Mouse (Mus musculus) kidney, adult 18-20 months (tissue): ENCODE measurements around the gene E2f2.

ENCODE experiments used
- DNase-seq: peaks from one replicate; pipeline ENCODE4 v3.0.0; 2021

The E2f2 gene

DNA sequence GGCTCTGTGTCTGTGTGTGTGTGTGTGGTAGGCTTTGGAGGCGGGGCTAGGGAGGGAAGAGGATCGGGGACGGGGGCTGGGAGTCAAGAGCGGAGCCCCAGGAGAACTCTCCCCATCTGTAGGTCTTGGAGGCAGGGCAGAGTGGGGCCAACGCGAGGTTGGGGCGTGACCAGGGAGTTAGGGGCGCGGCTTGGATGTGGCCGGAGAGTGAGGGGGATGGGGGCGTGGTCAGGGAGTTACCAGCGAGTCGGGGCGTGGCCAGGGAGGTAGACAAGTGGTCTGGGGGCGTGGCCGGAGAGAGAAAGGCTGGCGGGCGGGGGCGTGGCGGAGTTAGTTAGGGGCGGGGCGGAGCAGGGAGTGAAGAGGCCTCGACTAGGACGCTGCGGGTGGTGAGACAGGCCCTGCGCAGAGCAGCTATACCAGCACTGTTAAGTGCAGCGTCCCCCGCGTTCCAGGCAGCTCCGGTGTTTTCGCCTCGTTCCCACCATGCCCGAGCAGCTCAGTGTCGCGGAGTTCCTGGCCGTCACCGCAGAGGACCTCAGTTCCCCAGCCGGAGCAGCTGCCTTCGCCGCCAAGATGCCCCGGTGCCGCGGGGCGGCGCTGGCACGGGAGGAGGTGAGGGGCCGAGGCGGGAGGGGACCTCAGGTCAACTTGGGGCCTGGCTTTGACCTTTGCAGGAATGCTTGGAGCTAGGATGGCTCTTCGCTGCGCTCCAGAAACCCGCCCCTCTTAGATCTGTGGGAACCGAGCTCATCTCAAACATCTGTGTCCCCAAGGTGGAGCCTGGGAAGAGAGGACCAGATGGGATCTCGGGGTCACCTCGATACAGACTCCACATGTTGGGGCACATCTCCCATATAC, 34.1 kb downstream of the E2f2 start, which contains the start of gene Asap3:
Gene Asap3, plus strand, starts transcription at position 333 of the 861 bp plus-strand sequence.
- DNase-seq, result peak; percentile 98

DNA sequence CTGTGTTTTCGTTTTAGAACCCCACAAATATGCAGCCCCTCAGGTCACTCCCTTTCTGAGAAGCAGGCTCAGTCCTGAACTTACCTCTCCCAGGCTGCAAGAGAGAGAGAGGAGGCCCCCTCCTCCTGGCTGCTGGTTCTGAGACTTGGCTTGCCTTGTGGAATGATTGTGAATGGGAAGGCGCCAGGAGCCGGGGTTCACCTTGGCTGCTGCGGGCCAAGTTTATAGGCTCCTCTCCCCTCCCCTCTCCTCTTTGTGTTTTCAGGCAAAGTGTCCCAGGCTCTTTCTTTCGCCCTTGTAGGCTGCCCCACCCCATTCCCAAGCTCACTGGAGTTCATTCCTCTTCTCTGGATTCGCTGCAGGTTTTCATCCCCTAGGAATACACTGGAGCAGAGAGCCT, 34.7 kb downstream of the E2f2 start:
- no peak for DNase-seq

DNA sequence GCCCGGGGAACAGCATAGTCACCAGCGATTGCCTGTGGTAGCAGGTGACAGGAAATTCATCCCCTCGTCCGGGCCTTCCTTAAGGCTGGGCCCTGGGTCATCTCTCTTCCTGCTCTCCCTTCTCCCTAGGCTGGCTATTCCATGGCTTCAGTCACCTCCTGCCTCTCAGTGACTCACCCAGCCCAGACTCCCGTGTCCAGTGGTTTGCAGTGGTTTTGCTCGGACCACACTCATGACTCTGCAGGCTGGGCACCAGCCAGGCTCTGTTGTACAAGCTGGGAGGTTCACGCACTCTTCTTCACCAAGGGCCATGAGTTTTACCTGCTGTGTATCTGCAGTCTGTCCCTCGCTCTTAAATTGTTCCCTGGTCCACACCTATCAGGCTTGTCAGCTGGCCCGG, 38.7 kb downstream of the E2f2 start:
- no peak for DNase-seq

DNA sequence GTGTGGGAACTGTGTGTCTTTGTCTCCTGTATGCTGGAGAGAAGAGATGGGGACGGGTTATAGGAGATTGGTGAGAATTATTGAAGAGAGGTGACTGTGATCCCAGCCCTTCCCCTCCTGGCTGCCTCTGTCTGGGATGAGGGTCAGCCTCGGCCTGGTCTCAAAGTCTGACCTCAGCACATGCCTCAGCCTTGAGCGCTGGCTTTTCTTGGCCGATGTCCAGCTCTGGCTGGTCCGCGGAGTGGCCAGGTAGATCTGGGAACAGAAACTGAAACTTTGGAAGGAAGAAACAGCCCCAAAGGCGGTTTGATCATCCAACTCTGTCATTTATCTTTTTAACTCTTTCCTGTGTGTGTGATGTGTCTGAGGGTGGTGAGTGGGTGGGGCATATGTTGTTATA, 41.4 kb downstream of the E2f2 start:
- peak; percentile 74 for DNase-seq

DNA sequence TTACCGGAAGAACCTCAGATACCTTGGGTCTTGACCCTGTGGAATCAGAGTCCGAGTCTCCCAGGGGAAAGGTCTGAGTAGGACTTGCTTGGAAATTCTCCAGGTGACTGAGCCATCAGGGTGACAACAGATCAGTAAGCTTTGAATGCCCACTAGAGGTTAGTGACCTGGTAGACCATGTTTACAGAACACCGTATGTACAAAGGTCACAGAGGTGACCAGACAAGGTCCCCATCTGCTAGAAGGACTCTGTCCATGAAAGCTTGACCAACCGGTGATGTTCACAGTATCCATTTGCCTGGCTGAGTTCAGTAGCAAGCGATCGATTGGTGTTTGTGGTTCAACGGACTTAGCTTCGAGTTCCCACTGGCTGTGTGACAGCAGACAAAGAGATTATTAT, 42.6 kb downstream of the E2f2 start:
- DNase-seq, result no peak

DNA sequence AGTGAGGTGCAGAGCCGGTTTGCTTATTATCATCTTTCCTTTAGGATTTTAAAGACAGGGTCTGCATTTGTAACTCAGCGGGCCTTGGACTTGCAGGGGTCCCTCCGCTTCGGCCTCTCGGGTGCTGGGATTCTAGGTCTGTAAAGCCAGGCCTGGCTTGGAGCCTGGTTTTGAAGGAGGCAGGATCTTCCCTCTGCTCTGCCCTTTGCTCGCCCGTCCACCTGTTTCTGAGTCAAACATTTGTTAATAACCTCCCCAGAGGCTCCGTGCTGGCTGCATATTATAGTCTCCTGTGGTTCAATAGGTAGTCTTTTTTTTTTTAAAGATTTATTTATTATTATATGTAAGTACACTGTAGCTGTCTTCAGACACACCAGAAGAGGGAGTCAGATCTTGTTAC, 43.4 kb downstream of the E2f2 start:
- DNase-seq, result peak; percentile 43

DNA sequence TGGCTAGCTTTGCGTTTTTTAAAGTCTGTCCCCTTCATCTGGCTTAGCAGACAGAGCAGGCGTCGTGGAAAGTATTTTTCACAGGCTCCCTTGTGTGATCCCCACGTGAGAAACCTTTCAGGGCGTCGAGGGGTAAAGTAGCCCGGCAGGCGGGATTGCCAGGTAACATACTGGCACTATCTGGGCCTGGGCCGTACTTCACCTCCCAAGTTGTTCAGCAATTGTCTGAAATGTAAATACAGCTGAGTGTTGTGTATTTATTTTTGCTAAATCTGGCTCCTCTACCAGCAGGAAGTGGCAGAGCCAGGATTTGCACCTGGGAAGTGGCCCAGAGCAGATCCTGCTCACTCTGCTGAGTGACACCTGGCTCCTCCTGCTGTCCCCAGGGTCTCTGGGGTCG, 44.9 kb downstream of the E2f2 start:
- DNase-seq, result no peak

DNA sequence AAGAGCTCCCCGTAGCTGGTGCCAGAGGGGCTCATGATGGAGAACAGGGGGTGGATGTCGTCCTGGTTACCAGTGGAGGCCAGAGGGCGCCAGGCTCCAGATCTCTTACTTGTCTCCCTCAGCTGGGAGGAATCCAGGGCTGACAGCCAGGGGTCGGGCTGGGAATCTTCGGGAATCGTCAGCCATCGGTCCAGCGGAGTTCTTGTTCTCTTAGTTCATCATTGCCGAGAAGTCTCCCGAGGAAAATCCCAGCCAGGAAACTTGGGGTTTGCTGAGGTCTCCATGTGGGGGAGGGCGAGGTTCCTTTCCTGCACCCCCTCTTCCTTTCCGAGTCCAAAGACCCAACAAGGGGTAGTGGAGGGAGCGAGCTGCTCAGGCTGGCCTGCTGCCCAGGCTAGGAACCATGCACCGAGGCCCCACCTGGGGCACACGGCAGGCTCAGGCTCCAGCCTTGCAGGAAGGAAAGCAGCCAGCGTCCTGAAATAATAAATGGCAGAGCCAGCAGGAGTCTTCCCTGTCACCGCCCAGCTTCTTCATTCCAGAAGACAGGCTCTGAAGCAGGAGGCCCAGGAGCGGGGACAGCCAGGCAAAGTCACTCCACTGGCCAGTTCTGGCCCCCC, 46.5 kb downstream of the E2f2 start:
- DNase-seq, result peak; percentile 61

DNA sequence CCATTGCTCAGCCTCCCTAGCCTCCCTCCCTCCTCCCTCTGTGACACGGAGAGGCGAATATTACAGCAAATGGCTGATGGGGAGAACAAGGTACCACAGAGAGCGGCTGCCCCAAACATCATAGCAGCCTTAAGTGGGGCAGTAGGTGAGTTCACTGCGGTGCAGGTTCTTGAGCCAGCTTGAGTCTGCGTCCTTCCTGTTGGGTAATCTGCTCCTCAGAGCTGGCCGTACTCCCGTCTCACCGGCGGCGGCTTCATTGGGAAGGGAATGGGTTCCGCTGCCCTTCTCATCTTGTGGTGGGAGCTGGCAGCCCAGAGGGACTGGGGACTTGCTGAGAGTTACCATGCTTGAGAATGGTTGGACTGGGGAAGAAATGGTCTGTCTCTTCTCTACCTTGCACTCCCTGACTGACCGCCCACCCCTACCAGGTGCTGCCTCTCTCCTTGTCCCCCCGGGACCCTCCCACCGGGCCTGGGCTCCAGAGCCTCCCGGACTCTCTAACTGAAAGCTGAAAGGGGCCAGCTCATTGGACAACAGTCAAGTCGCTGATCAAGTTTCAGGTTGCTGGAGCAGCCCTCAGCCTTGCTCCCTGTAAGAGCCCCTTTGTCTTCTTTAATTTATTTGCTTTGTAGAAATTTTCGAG, 48.1 kb downstream of the E2f2 start:
- no peak for DNase-seq

DNA sequence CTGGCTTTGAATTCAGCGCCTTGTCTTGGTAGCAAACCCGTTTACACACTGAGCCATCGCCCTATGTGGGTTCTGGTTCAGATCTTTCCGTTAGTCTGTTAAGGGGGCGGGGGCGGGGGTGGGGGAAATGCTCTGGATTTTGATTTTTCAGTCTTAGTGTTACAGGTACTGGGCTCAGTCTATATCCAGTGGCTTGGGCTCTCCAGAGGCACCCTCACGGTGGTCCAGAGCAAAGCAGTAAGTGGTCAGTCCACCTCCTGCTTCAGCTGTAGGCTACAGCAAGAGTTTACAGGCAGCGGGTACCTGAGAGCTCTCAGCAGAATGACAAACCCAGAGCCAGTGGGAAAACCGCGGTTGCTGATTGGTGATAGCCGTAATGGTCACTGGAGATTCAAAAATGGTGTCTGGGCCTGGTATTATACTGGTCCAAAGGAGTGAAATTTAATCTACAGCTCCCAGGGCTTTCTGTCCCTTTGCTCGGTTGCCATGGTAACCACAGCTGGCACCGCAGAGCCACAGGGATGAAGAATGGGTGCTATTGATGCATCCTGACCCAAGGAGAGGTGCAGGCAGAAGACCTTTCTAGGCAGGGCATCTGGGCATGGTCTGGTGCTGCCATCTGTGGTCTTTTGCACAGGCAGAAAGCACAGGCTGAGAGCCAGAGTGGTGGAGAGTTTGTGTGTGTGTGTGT, 51.5 kb downstream of the E2f2 start:
- DNase-seq, result no peak

DNA sequence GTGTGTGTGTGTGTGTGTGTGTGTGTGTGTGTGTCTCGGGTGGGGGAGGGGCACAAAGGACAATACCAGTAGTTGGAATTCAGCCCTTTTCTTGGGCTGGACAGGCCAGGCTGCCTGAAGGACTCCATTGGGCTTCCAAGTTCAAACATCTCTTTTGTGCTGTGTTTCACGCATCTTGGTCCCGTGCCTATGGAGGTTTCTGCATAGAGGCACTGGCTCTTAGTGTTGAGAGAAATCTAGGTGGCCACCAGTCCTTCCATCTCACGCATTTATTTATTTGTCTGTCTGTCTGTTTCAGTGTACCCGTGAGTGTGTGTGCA, 52.0 kb downstream of the E2f2 start:
- no peak for DNase-seq

DNA sequence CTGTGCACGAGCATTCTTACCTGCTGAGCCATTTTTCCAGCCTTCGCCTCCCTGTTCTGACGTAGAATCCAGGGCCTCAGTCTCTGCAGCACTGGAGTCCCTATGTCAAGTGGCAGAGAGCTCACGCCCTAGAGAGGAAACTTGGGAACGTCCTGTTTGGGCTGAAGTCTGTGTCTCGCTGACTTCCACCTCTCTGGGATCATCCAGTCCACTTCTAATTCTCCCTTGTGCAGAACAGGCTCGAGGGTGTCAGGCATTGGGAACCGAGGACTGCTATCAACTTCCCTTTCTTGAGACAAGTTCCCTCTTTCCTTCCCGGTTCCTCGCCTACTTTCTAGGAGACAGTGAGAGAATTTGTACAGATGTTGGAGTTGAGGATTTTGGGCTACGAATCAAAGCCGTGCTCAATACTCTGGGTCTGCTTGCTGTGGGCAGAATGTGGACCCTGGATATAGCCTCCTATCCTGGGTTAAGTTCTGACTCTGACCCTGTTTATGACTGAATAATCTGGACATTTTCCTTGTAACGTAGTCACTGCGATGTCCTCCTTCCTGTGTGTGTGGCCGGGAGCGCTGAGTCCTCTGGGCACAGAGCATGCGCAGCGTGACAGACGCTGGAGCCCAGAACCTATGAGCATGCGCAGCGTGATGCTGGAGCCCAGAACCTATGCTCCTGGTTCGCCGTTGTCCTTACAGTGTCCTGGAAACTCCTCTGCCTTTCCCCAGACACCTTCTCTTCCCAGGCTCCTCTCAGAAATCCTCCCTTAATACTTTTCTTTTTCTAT, 52.7 kb downstream of the E2f2 start:
- no peak for DNase-seq

DNA sequence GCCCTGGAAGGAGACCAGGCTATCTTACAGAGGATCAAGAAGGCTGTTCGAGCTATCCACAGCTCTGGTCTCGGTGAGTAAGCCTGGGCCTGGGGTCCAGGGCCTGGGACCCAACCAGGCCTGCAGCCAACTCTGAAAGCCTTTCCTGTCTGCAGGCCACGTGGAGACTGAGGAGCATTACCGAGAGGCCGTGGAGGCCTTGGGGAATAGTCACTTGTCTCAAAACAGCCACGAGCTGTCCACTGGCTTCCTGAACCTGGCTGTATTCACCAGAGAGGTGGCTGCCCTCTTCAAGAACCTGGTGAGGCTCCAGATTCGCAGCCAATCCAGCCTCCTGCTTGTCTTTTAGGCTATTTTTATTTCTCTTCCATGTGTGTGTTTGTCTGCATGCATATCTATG, 55.2 kb downstream of the E2f2 start:
- DNase-seq, result no peak

DNA sequence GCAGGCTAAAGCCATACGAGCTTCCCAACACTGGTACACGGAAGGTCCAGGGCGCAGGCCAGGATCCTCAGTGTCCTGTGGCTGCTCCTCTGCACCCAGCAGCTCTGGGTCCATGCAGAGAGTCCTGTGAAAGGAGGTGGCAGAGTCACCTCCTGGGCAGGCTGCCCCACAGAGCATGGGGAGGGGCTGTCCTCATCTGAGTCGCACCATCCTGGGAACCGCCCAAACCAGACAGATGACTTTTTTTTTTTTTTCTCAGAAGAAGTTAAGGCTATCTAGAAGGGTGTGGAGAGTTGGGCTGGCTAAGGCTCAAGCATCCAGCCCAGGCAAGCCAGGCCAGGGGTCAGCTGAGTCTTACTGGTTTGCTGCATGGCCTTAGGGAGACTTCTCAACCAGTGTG, 56.4 kb downstream of the E2f2 start:
- DNase-seq, result no peak

DNA sequence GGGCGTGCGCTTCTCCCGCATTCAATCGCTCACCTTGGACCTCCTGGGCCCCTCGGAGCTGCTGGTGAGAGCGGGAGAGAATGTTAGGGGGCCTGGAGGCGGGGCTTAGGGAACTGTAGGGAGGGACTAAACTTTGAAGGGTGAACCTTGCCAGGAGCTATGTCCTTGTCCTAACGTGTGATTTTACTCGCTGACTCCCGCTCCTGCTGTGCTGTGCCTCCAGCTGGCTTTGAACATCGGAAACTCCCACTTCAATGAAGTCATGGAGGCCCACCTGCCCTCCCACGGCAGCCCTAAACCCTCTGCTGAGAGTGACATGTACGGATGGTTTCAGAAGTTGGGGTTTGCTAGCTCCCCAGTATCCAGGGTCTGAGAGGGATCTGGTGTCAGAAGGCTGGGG, 66.5 kb downstream of the E2f2 start:
- DNase-seq, result no peak

DNA sequence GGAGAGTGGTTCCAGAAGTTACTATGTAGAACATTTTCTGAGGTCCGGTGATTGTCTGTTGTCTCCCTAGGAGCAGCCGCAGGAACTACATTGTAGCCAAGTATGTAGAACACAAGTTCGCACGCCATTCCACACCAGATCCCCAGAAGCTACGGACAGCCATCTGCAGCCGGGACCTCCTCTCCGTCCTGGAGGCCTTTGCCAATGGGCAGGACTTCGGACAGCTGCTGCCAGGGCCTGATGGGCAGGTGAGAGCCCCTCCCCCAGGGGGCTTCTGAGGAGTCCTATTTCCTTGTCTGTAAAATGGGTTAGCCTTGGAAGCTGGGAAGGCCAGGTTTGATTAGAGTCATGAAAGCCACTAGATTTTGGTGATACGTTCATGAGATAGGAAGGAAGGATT, 66.9 kb downstream of the E2f2 start:
- DNase-seq, result no peak

DNA sequence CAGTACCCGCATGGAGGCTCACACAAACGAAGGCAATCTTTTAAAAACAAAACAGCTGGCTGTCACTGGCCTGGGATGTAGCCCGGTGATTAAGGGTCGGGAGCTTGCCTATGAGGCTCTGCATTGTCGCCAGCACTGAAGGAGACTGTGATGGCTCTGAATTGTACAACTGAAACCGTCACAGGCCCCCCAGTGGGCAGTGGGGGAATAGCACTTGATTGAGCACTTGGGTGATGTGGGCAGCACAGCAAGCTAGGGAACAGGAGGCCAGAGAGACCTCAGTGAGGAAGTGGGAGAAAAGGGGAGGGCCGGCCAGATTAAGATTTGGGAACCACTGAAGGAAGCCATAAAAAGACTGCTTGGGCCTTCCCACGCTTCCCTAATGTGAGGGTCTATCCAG, 67.4 kb downstream of the E2f2 start:
- peak; percentile 87 for DNase-seq

DNA sequence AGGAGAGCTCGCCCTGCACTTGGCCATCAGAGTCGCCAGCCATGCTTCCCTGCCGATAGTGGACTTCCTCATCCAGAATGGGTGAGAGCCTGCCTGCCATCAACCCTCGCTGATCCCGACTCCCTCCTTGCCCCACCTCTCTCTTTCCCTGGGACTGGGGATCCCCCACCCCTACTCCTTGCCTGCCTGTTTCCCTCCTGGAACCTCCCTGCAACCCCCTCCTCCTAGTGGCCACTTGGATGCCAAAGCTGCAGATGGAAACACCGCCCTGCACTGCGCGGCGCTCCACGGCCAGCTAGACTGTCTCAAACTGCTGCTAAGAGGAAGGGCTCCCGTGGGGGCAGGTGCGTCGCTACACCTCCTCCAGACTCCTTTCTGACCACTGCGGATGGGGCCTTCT, 67.9 kb downstream of the E2f2 start:
- no peak for DNase-seq

DNA sequence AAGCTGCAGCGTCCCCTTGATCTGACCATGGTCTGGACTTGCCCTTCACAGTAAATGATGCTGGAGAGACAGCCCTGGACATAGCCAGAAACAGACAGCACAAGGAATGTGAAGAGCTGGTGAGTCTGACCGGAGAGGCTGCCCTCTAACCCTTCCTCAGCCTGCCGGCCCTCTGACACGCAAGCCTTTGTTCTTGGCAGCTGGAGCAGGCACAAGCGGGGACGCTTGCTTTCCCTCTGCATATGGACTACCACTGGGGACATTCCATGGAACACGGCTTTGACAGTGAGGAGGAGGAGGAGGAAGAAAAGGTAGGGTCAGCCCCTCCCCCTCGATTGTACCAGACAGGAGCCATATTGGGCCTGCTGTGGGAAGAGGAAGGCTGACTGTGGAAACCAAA, 68.8 kb downstream of the E2f2 start:
- DNase-seq, result no peak

DNA sequence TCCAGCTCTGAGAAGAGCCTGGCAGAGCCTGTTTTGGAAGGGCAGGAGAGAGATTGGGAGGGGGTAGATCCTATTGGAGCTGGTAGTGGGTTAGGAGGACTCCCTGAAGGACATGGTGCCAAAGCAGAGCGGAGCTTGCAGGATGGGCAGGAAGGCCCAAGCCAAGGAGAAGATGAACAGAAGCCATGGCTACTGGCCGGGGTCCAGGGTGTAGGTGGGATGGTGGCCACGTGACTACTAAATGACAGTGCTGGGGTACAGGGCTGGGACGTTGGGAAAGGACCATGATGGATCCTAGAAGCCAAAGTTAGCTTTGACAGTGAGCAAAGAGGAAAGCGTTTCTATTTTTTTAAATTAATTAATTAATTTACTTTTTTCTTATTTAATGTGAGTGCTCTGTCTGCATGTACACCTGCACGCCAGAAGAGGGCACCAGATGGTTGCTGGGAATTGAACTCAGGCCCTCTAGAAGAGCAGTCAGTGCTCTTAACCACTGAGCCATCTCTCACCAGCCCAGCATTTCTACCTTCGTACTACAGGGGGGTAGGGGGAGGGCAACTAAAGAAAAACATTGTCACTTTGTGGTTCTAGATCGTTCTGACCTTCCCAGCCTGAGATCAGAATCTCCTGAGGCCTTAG, 70.0 kb downstream of the E2f2 start:
- peak; percentile 46 for DNase-seq

DNA sequence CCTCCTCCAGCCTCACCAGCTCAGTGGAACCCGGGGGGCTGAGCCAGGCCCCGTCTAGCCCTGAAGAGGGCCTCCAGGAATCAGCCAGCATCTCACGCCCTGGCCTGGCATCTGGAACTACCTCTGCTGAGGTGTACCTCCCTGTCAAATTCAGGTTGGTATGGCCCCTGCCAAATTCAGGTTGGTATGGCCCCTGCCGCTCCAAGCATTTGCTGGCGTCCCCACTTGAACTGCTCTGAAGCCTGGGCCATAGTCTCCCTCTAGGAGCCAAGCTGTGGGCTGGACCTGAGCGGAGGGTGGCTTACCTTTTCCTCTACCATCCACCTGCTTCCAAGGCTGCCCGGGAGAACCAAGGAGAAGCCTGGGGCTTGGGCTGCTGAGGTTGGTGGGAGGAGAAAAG, 70.5 kb downstream of the E2f2 start:
- DNase-seq, result no peak

DNA sequence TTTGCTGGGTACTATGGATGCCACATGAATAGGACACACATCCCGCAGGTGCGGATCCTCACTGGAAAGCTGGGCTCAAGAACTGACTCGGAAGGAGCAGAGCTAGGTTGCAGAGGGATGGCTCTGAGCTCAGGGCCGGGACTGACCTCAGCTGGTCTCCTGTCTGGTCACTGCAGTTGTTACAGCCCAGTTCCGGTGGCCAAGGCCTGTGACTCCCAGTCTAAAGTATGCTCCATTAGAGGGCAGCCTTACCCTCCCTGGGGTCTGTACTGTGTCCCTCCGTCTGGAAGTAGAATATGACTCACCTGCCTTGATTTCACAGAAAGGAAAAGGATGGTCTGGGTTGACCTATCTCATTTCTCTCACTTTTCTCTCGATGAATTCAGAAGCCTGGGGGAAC, 72.0 kb downstream of the E2f2 start:
- no peak for DNase-seq
